Mouse (Mus musculus) forebrain, embryonic 12.5 days (tissue): ENCODE data around the gene Hras. TPM values are rescaled to one million over a fixed set of nuclear protein-coding genes. Genes with fewer than 3 reads are reported as not detected.

ENCODE experiments used
- ATAC-seq: fragments of 200-750 bp; cut with Nextera tagmentation; 2 replicates; pipeline ENCODE4 v1.8.0; 2017; ENCODE audit warnings: moderate TSS enrichment; ENCODE audit not compliant: low FRiP score
- H3K27ac ChIP-seq: fragments of 300-500 bp; sonication (generic); 2 replicates; pipeline ENCODE4 v1.5.1; 2016; ENCODE audit warnings: mild to moderate bottlenecking
- H3K27me3 ChIP-seq: fragments of 300-500 bp; sonication (generic); 2 replicates; pipeline ENCODE4 v1.6.1; 2016; ENCODE audit warnings: mild to moderate bottlenecking
- H3K36me3 ChIP-seq: fragments of 300-500 bp; sonication (generic); replicated peaks from 2 replicates; pipeline ENCODE4 v1.6.1; 2016; ENCODE audit warnings: mild to moderate bottlenecking
- H3K4me1 ChIP-seq: fragments of 300-500 bp; sonication (generic); 2 replicates; pipeline ENCODE4 v1.6.1; 2016
- H3K4me2 ChIP-seq: fragments of 300-500 bp; sonication (generic); 2 replicates; pipeline ENCODE4 v1.6.1; 2016; ENCODE audit warnings: mild to moderate bottlenecking, moderate library complexity
- H3K4me3 ChIP-seq: fragments of 300-500 bp; sonication (generic); replicated peaks from 2 replicates; pipeline ENCODE4 v1.5.1; 2016; ENCODE audit warnings: mild to moderate bottlenecking
- H3K9ac ChIP-seq: fragments of 300-500 bp; sonication (generic); 2 replicates; pipeline ENCODE4 v1.6.1; 2016; ENCODE audit warnings: mild to moderate bottlenecking
- H3K9me3 ChIP-seq: fragments of 300-500 bp; sonication (generic); 2 replicates; pipeline ENCODE4 v1.6.1; 2016
- WGBS: fragments of 180-500 bp; shearing (Covaris S2); methylation state at CpG from one replicate; pipeline ENCODE4 v1.1.7; 2016; 5-methylcytosine and 5-hydroxymethylcytosine counted together
- polyA plus RNA-seq: library from polyadenylated mRNA; unstranded; fragments of >200 nt; fragmentation: Nextera tagmentation; extraction: Ambion mirVana; gene quantifications from 2 replicates; pipeline ENCODE4 v1.2.1, GENCODE M21; 2016

The Hras gene
- polyA plus RNA-seq, 1 experiment from 2014 or later: 89.4 TPM

- Histone ChIP-seq H3K27ac (no peak overlapping the region), H3K4me2 (no peak overlapping the region), H3K27me3 (no peaks in the 10 kb centered on the region), H3K9ac (no peak overlapping the region), H3K9me3 (no peaks in the 10 kb centered on the region), H3K4me1 (peaks cover 11% of the 10 kb centered on the region), H3K4me3 (no peak overlapping the region), H3K36me3 (no peaks in the 10 kb centered on the region)
- no peak for ATAC-seq
- WGBS: 91% methylated on average over 14 of the region's 14 CpGs
Measured at GRCm38 (mm10) chr7:141210606-141211131, 16.9 kb upstream of the Hras start.

GRCm38 (mm10) chr7:141210137-141210536 lies 16.3 kb upstream of the Hras start:
- Histone ChIP-seq H3K4me2 (no peak overlapping the region), H3K27ac (no peak overlapping the region), H3K9me3 (no peaks in the 10 kb centered on the region), H3K27me3 (no peaks in the 10 kb centered on the region), H3K9ac (no peak overlapping the region), H3K4me3 (no peak overlapping the region), H3K36me3 (no peaks in the 10 kb centered on the region), H3K4me1 (peaks cover 10% of the 10 kb centered on the region)
- no peak for ATAC-seq
- 89% methylated on average over 12 of the region's 12 CpGs for WGBS

GRCm38 (mm10) chr7:141209526-141209925 lies 15.7 kb upstream of the Hras start:
- 65% methylated on average over 3 of the region's 3 CpGs for WGBS
- no peak overlapping the region for H3K4me3 ChIP-seq
- H3K9me3 ChIP-seq: no peaks in the 10 kb centered on the region
- H3K4me1 ChIP-seq: peaks cover 4% of the 10 kb centered on the region
- H3K9ac ChIP-seq: no peak overlapping the region
- H3K4me2 ChIP-seq: no peak overlapping the region
- no peak overlapping the region for H3K27ac ChIP-seq
- H3K36me3 ChIP-seq: no peaks in the 10 kb centered on the region
- no peaks in the 10 kb centered on the region for H3K27me3 ChIP-seq
- ATAC-seq: no peak

GRCm38 (mm10) chr7:141206182-141206937 lies 12.6 kb upstream of the Hras start:
- ATAC-seq: no peak
- H3K9me3 ChIP-seq: no peaks in the 10 kb centered on the region
- H3K4me3 ChIP-seq: no peak overlapping the region
- H3K9ac ChIP-seq: no peak overlapping the region
- H3K36me3 ChIP-seq: no peaks in the 10 kb centered on the region
- H3K27me3 ChIP-seq: no peaks in the 10 kb centered on the region
- no peak overlapping the region for H3K4me2 ChIP-seq
- no peak overlapping the region for H3K27ac ChIP-seq
- no peaks in the 10 kb centered on the region for H3K4me1 ChIP-seq
- 91% methylated on average over 18 of the region's 18 CpGs for WGBS

GRCm38 (mm10) chr7:141205504-141205903 lies 11.7 kb upstream of the Hras start:
- H3K27ac ChIP-seq: no peak overlapping the region
- no peak overlapping the region for H3K4me2 ChIP-seq
- H3K9me3 ChIP-seq: no peaks in the 10 kb centered on the region
- ATAC-seq: no peak
- H3K36me3 ChIP-seq: no peaks in the 10 kb centered on the region
- H3K4me1 ChIP-seq: no peaks in the 10 kb centered on the region
- no peaks in the 10 kb centered on the region for H3K27me3 ChIP-seq
- no peak overlapping the region for H3K9ac ChIP-seq
- no peak overlapping the region for H3K4me3 ChIP-seq
- WGBS: 90% methylated on average over 5 of the region's 5 CpGs

- no peak overlapping the region for H3K4me3 ChIP-seq
- ATAC-seq: no peak
- no peak overlapping the region for H3K9ac ChIP-seq
- no peak overlapping the region for H3K4me2 ChIP-seq
- H3K9me3 ChIP-seq: no peaks in the 10 kb centered on the region
- WGBS: 86% methylated on average over 3 of the region's 3 CpGs
- H3K36me3 ChIP-seq: no peaks in the 10 kb centered on the region
- no peaks in the 10 kb centered on the region for H3K4me1 ChIP-seq
- no peak overlapping the region for H3K27ac ChIP-seq
- no peaks in the 10 kb centered on the region for H3K27me3 ChIP-seq
Measured at GRCm38 (mm10) chr7:141204546-141204945, 10.7 kb upstream of the Hras start.

- H3K36me3 ChIP-seq: no peaks in the 10 kb centered on the region
- ATAC-seq: no peak
- H3K4me3 ChIP-seq: no peak overlapping the region
- H3K27ac ChIP-seq: no peak overlapping the region
- no peaks in the 10 kb centered on the region for H3K27me3 ChIP-seq
- no peak overlapping the region for H3K4me2 ChIP-seq
- H3K9me3 ChIP-seq: no peaks in the 10 kb centered on the region
- 93% methylated on average over 4 of the region's 4 CpGs for WGBS
- H3K9ac ChIP-seq: no peak overlapping the region
- peaks cover 13% of the 10 kb centered on the region for H3K4me1 ChIP-seq
Measured at GRCm38 (mm10) chr7:141198121-141198520, 4.3 kb upstream of the Hras start.

- Histone ChIP-seq H3K9ac (no peak overlapping the region), H3K4me1 (peaks cover 27% of the 10 kb centered on the region), H3K4me3 (no peak overlapping the region), H3K27me3 (no peaks in the 10 kb centered on the region), H3K36me3 (peaks cover 7% of the 10 kb centered on the region), H3K4me2 (no peak overlapping the region), H3K9me3 (no peaks in the 10 kb centered on the region), H3K27ac (no peak overlapping the region)
- ATAC-seq: no peak
- 91% methylated on average over 8 of the region's 8 CpGs for WGBS
Measured at GRCm38 (mm10) chr7:141196619-141197282, 2.9 kb upstream of the Hras start.

- Histone ChIP-seq H3K27me3 (no peaks in the 10 kb centered on the region), H3K9me3 (no peaks in the 10 kb centered on the region), H3K9ac (0 out of 2 replicates have a peak overlapping the region, but pooled peaks have one; percentile 64), H3K4me2 (peak overlapping the region; percentile 91), H3K4me3 (no peak overlapping the region), H3K36me3 (peaks cover 17% of the 10 kb centered on the region), H3K27ac (no peak overlapping the region), H3K4me1 (peaks cover 29% of the 10 kb centered on the region)
- 96% methylated on average over 2 of the region's 2 CpGs for WGBS
- ATAC-seq: no peak
Measured at GRCm38 (mm10) chr7:141195754-141196153, 1.9 kb upstream of the Hras start.

GRCm38 (mm10) chr7:141194830-141195229 lies 1.0 kb upstream of the Hras start:
- Histone ChIP-seq H3K4me2 (peak overlapping the region; percentile 91), H3K27me3 (no peaks in the 10 kb centered on the region), H3K36me3 (peaks cover 26% of the 10 kb centered on the region), H3K9me3 (no peaks in the 10 kb centered on the region), H3K9ac (peak overlapping the region; percentile 64), H3K27ac (peak overlapping the region; percentile 81), H3K4me3 (peak overlapping the region; percentile 96), H3K4me1 (peaks cover 29% of the 10 kb centered on the region)
- WGBS: under 1% methylated on average over 28 of the region's 28 CpGs
- ATAC-seq: peak; percentile 47

GRCm38 (mm10) chr7:141194409-141194808 lies 604 bp upstream of the Hras start:
- peaks cover 30% of the 10 kb centered on the region for H3K36me3 ChIP-seq
- H3K27me3 ChIP-seq: no peaks in the 10 kb centered on the region
- H3K9me3 ChIP-seq: no peaks in the 10 kb centered on the region
- ATAC-seq: no peak
- H3K4me3 ChIP-seq: peak overlapping the region; percentile 96
- H3K9ac ChIP-seq: peak overlapping the region; percentile 64
- peaks cover 29% of the 10 kb centered on the region for H3K4me1 ChIP-seq
- peak overlapping the region; percentile 91 for H3K4me2 ChIP-seq
- WGBS: 1% methylated on average over 23 of the region's 23 CpGs
- H3K27ac ChIP-seq: peak overlapping the region; percentile 81

GRCm38 (mm10) chr7:141193348-141193856 lies 403 bp downstream of the Hras start:
- peaks cover 38% of the 10 kb centered on the region for H3K36me3 ChIP-seq
- no peaks in the 10 kb centered on the region for H3K27me3 ChIP-seq
- peak overlapping the region; percentile 78 for H3K27ac ChIP-seq
- WGBS: under 1% methylated on average over 43 of the region's 43 CpGs
- H3K4me2 ChIP-seq: peak overlapping the region; percentile 91
- peak overlapping the region; percentile 94 for H3K9ac ChIP-seq
- H3K4me1 ChIP-seq: peaks cover 29% of the 10 kb centered on the region
- no peak; the same call in 1 of the 2 replicates for ATAC-seq
- no peaks in the 10 kb centered on the region for H3K9me3 ChIP-seq
- H3K4me3 ChIP-seq: peak overlapping the region; percentile 96
